Mouse (Mus musculus) left cerebral cortex, adult 18-20 months (tissue): ENCODE results near the gene Negr1. TPM values are rescaled to one million over a fixed set of nuclear protein-coding genes. Genes with fewer than 3 reads are reported as not detected.

Experiments used
- DNase-seq, 2 experiments: peaks; one replicate each; pipeline ENCODE4 v3.0.0; 2021 to 2022; ENCODE audit warnings: low spot score in 2 of 2, mixed read lengths in 1 of 2
- total RNA-seq, 2 experiments: library from RNA; stranded (reverse); gene quantifications; 2 replicates each; pipeline ENCODE4 v1.2.3; 2021

Gene Negr1
- total RNA-seq, 2 experiments from 2014 or later = 178 to 220 TPM

DNA sequence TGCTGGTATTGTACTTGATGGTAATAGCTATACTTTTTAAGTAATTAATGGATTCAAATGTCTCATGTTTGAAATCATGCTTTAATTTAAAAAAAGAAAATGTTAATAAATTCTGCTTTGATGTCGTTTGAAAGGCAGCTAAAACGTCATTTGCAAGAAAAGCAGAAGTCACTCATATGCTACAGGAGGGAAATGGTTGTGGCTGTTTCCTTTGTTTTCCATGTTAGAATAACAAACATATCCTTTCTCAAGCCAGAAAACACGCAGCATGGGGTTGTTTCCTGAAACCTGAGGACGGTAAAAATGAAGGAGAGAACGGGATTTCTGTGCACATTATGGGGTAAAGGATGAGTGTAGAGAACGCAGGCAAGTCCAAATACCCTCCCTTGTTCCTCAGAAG, 798.2 kb downstream of the Negr1 start:
- no peak for DNase-seq
